Mouse (Mus musculus): ENCODE data around the gene Zfp933. TPM values are rescaled to one million over a fixed set of nuclear protein-coding genes. Genes with fewer than 3 reads are reported as not detected.
"Not testable (repeated sequence)": the region's sequence is repeated elsewhere in the genome, so short reads cannot be mapped to it uniquely, and the experiment has no call there.

Zfp933 gene
- polyA plus RNA-seq, 1 experiment from 2014 or later: 7.9 TPM

- Histone ChIP-seq H3K36me3 (ENCODE audit: control insufficient read depth, insufficient read depth, low read length) (peaks cover 22% of the 10 kb centered on the region), H3K27me3 (ENCODE audit: control insufficient read depth, insufficient read depth, low read length) (no peaks in the 10 kb centered on the region), H3K9me3 (ENCODE audit: control insufficient read depth, low read depth, low read length) (peaks cover 5% of the 10 kb centered on the region; the same call in 1 of the 2 replicates), H3K27ac (ENCODE audit: low read length) (peak within 1 kb of the TSS; percentile 86), H3K4me2 (replicated peaks; ENCODE audit: low read depth, low read length) (peak within 1 kb of the TSS; percentile 83), H3K4me1 (ENCODE audit: control insufficient read depth, insufficient read depth, low read length) (peaks cover 13% of the 10 kb centered on the region; the same call in 1 of the 2 replicates), H3K9ac (replicated peaks; ENCODE audit: low read depth, low read length) (peak within 1 kb of the TSS; percentile 71), H3K4me3 (ENCODE audit: low read depth, low read length) (peak within 1 kb of the TSS; percentile 64)
- peak; percentile 97 for ATAC-seq (ENCODE audit: insufficient number of reproducible peaks, insufficient read depth, low FRiP score, low read depth)
- WGBS: under 1% methylated on average over 30 of the region's 30 CpGs
Measured at GRCm38 (mm10) chr4:147868450-147869031, 20.4 kb upstream of the Zfp933 start, which contains the start of the genes Miip and Fv1. Miip (minus strand) TSS chr4:147868816. Fv1 (plus strand) TSS chr4:147868979.

DNA sequence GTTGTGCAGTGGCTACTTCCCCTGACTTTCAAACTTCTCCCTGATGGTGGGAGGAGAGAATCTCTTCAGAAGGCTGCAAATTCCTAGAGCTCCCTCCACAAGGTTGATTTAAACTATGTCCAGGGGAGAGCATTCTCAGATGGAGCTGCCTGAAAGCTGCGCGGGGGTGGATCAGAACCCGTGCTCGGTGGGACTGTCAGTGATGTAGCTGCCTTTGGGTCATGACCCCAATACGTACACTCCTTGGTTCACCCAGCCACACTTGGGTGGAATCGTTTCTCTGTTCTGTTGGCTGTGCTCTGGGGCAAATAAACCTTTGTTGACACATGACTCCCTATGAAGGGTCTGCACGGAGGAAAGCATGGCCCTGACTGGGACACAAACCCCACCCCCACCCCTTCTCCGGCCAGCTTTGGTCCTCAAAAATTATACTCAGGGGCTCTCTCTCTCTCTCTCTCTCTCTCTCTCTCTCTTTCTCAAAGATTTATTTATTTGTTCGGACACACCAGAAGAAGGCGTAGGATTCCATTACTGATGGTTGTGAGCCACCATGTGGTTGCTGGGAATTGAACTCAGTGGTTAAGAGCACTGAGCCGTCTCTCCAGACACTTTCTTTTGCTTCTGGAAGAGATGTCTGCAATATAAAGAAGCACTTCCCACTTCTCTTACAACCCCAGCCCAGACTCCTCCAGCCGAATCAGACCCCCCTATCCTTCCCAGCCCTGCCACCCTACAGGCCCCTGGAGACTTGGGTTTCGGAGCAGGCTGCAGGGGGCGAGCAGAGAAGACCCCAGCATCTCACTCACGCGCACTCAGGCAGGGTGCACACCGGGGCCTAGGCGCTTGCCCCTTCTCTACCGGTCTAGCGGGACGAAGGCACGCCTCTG, 19.6 kb upstream of the Zfp933 start:
- H3K9ac ChIP-seq (replicated peaks; ENCODE audit: low read depth, low read length): peak overlapping the region; percentile 43
- peaks cover 13% of the 10 kb centered on the region; the same call in 1 of the 2 replicates for H3K4me1 ChIP-seq (ENCODE audit: control insufficient read depth, insufficient read depth, low read length)
- no peaks in the 10 kb centered on the region for H3K27me3 ChIP-seq (ENCODE audit: control insufficient read depth, insufficient read depth, low read length)
- 4% methylated on average over 22 of the region's 22 CpGs for WGBS
- peak overlapping the region; percentile 86 for H3K27ac ChIP-seq (ENCODE audit: low read length)
- peaks cover 21% of the 10 kb centered on the region for H3K36me3 ChIP-seq (ENCODE audit: control insufficient read depth, insufficient read depth, low read length)
- peak overlapping the region; percentile 59 for H3K4me2 ChIP-seq (replicated peaks; ENCODE audit: low read depth, low read length)
- ATAC-seq (ENCODE audit: insufficient number of reproducible peaks, insufficient read depth, low FRiP score, low read depth): no peak
- H3K4me3 ChIP-seq (ENCODE audit: low read depth, low read length): peak overlapping the region; percentile 64
- peaks cover 5% of the 10 kb centered on the region; the same call in 1 of the 2 replicates for H3K9me3 ChIP-seq (ENCODE audit: control insufficient read depth, low read depth, low read length)

DNA sequence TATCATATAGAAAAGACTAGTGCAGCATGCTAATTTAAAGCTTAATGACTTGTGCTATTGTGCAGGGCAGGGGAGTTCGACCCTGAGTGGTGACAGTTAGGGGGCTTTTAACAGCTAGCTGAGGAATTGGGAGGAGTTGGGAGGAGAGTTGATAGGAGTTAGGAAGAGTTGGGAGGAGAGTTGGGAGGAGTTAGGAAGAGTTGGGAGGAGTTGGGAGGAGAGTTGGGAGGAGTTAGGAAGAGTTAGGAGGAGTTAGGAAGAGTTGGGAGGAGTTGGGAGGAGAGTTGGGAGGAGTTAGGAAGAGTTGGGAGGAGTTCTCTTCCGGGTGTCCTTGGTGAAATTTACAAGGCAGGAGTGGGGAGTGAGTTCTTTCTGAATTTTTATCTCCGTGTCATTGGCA, 18.6 kb upstream of the Zfp933 start:
- not testable (repeated sequence) for ATAC-seq (ENCODE audit: insufficient number of reproducible peaks, insufficient read depth, low FRiP score, low read depth); H3K4me2 ChIP-seq (replicated peaks; ENCODE audit: low read depth, low read length); H3K9me3 ChIP-seq (ENCODE audit: control insufficient read depth, low read depth, low read length); H3K4me3 ChIP-seq (ENCODE audit: low read depth, low read length); H3K27me3 ChIP-seq (ENCODE audit: control insufficient read depth, insufficient read depth, low read length); H3K27ac ChIP-seq (ENCODE audit: low read length); H3K9ac ChIP-seq (replicated peaks; ENCODE audit: low read depth, low read length)
- Histone ChIP-seq H3K4me1 (ENCODE audit: control insufficient read depth, insufficient read depth, low read length) (peaks cover 13% of the 10 kb centered on the region; the same call in 1 of the 2 replicates), H3K36me3 (ENCODE audit: control insufficient read depth, insufficient read depth, low read length) (peaks cover 32% of the 10 kb centered on the region)
- WGBS: 44% methylated on average over 3 of the region's 3 CpGs

DNA sequence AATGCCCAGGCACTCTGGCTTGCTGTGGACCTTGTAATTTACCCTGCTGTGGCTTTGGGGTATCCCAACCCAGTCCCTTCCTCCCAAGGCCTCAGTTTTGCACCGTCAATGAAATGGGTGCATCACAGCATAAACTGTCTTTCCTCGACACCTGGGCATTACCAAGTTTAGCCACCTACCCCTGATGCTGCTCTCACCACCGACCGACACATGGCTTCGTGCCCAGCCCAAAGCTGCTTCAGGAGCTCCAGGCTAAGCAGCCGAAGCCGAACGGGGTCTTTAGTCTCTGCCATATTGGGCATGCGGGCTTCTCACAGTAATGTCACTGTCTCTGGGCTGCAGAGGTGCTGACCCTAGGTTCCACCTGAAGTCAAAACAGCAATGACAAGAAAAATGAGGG, 17.9 kb upstream of the Zfp933 start:
- Histone ChIP-seq H3K9ac (replicated peaks; ENCODE audit: low read depth, low read length) (no peak overlapping the region), H3K27me3 (ENCODE audit: control insufficient read depth, insufficient read depth, low read length) (no peaks in the 10 kb centered on the region), H3K36me3 (ENCODE audit: control insufficient read depth, insufficient read depth, low read length) (peaks cover 36% of the 10 kb centered on the region), H3K4me3 (ENCODE audit: low read depth, low read length) (no peak overlapping the region), H3K4me2 (replicated peaks; ENCODE audit: low read depth, low read length) (no peak overlapping the region), H3K9me3 (ENCODE audit: control insufficient read depth, low read depth, low read length) (peaks cover 2% of the 10 kb centered on the region; the same call in 1 of the 2 replicates), H3K27ac (ENCODE audit: low read length) (no peak overlapping the region), H3K4me1 (ENCODE audit: control insufficient read depth, insufficient read depth, low read length) (peaks cover 13% of the 10 kb centered on the region; the same call in 1 of the 2 replicates)
- no peak for ATAC-seq (ENCODE audit: insufficient number of reproducible peaks, insufficient read depth, low FRiP score, low read depth)
- WGBS: 94% methylated on average over 9 of the region's 9 CpGs

GRCm38 (mm10) chr4:147865651-147866050, 17.5 kb upstream of the Zfp933 start:
- 92% methylated on average over 6 of the region's 6 CpGs for WGBS
- H3K36me3 ChIP-seq (ENCODE audit: control insufficient read depth, insufficient read depth, low read length): peaks cover 38% of the 10 kb centered on the region
- no peak for ATAC-seq (ENCODE audit: insufficient number of reproducible peaks, insufficient read depth, low FRiP score, low read depth)

DNA sequence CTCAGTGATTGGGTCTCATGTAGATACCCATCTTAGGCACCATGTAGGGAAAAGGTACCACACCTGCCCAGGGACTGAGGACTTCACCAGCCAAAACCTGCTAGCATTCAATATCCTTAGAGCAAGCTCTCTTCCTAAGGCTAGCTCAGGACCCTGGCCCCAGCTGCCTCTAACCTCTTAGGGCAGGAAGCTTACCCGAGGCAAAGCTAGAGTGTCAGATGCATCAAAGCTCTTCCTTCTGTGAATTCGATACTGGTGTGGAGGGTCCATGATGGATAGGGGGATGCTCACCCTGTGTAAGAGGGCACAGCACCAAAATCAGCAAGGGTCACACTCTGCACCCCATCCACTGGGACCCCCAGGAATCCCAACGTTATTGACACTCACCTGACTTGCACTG, 13.9 kb upstream of the Zfp933 start:
- H3K4me2 ChIP-seq (replicated peaks; ENCODE audit: low read depth, low read length): no peak overlapping the region
- H3K27ac ChIP-seq (ENCODE audit: low read length): no peak overlapping the region
- 96% methylated on average over 3 of the region's 3 CpGs for WGBS
- H3K9ac ChIP-seq (replicated peaks; ENCODE audit: low read depth, low read length): no peak overlapping the region
- no peak for ATAC-seq (ENCODE audit: insufficient number of reproducible peaks, insufficient read depth, low FRiP score, low read depth)
- H3K36me3 ChIP-seq (ENCODE audit: control insufficient read depth, insufficient read depth, low read length): peaks cover 39% of the 10 kb centered on the region
- H3K4me3 ChIP-seq (ENCODE audit: low read depth, low read length): no peak overlapping the region
- H3K9me3 ChIP-seq (ENCODE audit: control insufficient read depth, low read depth, low read length): no peaks in the 10 kb centered on the region
- no peaks in the 10 kb centered on the region for H3K4me1 ChIP-seq (ENCODE audit: control insufficient read depth, insufficient read depth, low read length)
- no peaks in the 10 kb centered on the region for H3K27me3 ChIP-seq (ENCODE audit: control insufficient read depth, insufficient read depth, low read length)

More at GRCm38 (mm10) chr4:147865651-147866050, 17.5 kb upstream of the Zfp933 start:
- Histone ChIP-seq H3K4me2 (replicated peaks; ENCODE audit: low read depth, low read length) (no peak overlapping the region), H3K9me3 (ENCODE audit: control insufficient read depth, low read depth, low read length) (no peaks in the 10 kb centered on the region), H3K4me3 (ENCODE audit: low read depth, low read length) (no peak overlapping the region), H3K27ac (ENCODE audit: low read length) (no peak overlapping the region), H3K9ac (replicated peaks; ENCODE audit: low read depth, low read length) (no peak overlapping the region), H3K4me1 (ENCODE audit: control insufficient read depth, insufficient read depth, low read length) (peaks cover 13% of the 10 kb centered on the region; the same call in 1 of the 2 replicates), H3K27me3 (ENCODE audit: control insufficient read depth, insufficient read depth, low read length) (no peaks in the 10 kb centered on the region)

- no peak for ATAC-seq (ENCODE audit: insufficient number of reproducible peaks, insufficient read depth, low FRiP score, low read depth)
- Histone ChIP-seq H3K4me1 (ENCODE audit: control insufficient read depth, insufficient read depth, low read length) (peaks cover 4% of the 10 kb centered on the region; the same call in 1 of the 2 replicates), H3K4me2 (replicated peaks; ENCODE audit: low read depth, low read length) (no peak overlapping the region), H3K27ac (ENCODE audit: low read length) (no peak overlapping the region), H3K36me3 (ENCODE audit: control insufficient read depth, insufficient read depth, low read length) (no peaks in the 10 kb centered on the region), H3K9me3 (ENCODE audit: control insufficient read depth, low read depth, low read length) (no peaks in the 10 kb centered on the region), H3K9ac (replicated peaks; ENCODE audit: low read depth, low read length) (no peak overlapping the region), H3K27me3 (ENCODE audit: control insufficient read depth, insufficient read depth, low read length) (no peaks in the 10 kb centered on the region), H3K4me3 (ENCODE audit: low read depth, low read length) (no peak overlapping the region)
- 78% methylated on average over 2 of the region's 2 CpGs for WGBS
Measured at GRCm38 (mm10) chr4:147850776-147851175, 2.6 kb upstream of the Zfp933 start.

GRCm38 (mm10) chr4:147848584-147848991, 422 bp upstream of the Zfp933 start:
- 3% methylated on average over 4 of the region's 4 CpGs for WGBS
- Histone ChIP-seq H3K27me3 (ENCODE audit: control insufficient read depth, insufficient read depth, low read length) (no peaks in the 10 kb centered on the region), H3K9ac (replicated peaks; ENCODE audit: low read depth, low read length) (peak overlapping the region; percentile 52), H3K4me3 (ENCODE audit: low read depth, low read length) (peak overlapping the region; percentile 71), H3K27ac (ENCODE audit: low read length) (no peak overlapping the region), H3K4me2 (replicated peaks; ENCODE audit: low read depth, low read length) (peak overlapping the region; percentile 50), H3K9me3 (ENCODE audit: control insufficient read depth, low read depth, low read length) (no peaks in the 10 kb centered on the region), H3K4me1 (ENCODE audit: control insufficient read depth, insufficient read depth, low read length) (peaks cover 4% of the 10 kb centered on the region; the same call in 1 of the 2 replicates), H3K36me3 (ENCODE audit: control insufficient read depth, insufficient read depth, low read length) (no peaks in the 10 kb centered on the region)
- ATAC-seq (ENCODE audit: insufficient number of reproducible peaks, insufficient read depth, low FRiP score, low read depth): peak; percentile 67

Data from stomach, embryonic 14.5 days (tissue).